11 mouse cellular contexts compared by ENCODE assay signal in the genomic region with DNA sequence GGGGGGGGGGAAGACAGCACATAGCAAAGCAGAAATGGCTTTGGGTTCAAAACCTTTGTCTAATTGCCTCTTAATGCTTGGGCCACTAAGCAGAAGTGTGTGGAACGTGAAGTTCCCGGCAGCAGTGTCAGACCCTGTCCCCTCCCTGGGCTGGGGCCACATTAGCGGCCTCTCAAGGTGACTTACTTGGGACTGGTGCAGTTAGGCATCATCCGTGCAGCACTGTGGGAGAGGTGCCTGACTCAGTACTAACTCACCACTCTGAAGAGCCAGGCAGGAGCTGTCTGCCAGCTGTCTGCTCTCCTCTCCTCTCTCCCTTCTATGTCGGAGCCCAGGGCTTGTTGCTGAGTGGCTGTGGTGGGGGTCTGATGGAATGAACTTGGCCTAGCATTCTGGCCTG. TPM values are rescaled to one million over a fixed set of nuclear protein-coding genes. Genes with fewer than 3 reads are reported as not detected.
DNase-seq lines count a peak whose midpoint lies in the region; ATAC-seq and TF ChIP-seq lines count a peak whose summit lies in the region.
"Had no signal": no experiment of that assay in that cellular context is flagged by ENCODE, and none has a peak within 500 bp of the region (broad histone marks: within the 10 kb centered on the region; RNA-seq: fewer than 3 reads in every experiment).

No protein-coding gene starts in this region.

- 0 out of 2 replicates have a peak, but pooled peaks cover 5% of the 10 kb centered on the region for H3K36me3 ChIP-seq in heart, embryonic 10.5 days
- H3K36me3 ChIP-seq in lung, embryonic 14.5 days (ENCODE audit: insufficient read depth), result 0 out of 2 replicates have a peak, but pooled peaks cover 3% of the 10 kb centered on the region
- peaks cover 22% of the 10 kb centered on the region for H3K36me3 ChIP-seq in limb, embryonic 10.5 days
- H3K36me3 ChIP-seq: forebrain, embryonic 15.5 days had no signal

- DNase-seq in adrenal gland, adult 18-20 months (ENCODE audit: low spot score in 2 of 2), result peak; percentile 22
- DNase-seq in adrenal gland, postnatal 25 days, result no peak
- peak; percentile 71 for DNase-seq in heart, embryonic 10.5 days (ENCODE audit: low spot score)
- no peak for DNase-seq in heart, postnatal 36 days
- peak; percentile 0 for DNase-seq in lung, embryonic 14.5 days
- DNase-seq in lung, postnatal 10 days, result no peak
- no peak for DNase-seq in limb, embryonic 10.5 days (ENCODE audit: low spot score)
- DNase-seq in spleen, adult 12 weeks (ENCODE audit: low spot score), result no peak
- DNase-seq: layer of hippocampus, adult 9-11 months; right cerebral cortex, postnatal 14 days had no signal

- H3K9ac ChIP-seq in lung, embryonic 14.5 days, result no peak overlapping the region
- H3K9ac ChIP-seq: forebrain, embryonic 15.5 days had no signal

- H3K4me3 ChIP-seq in heart, embryonic 10.5 days, result no peak overlapping the region
- H3K4me3 ChIP-seq in lung, embryonic 14.5 days (ENCODE audit: low read depth, low read length), result no peak overlapping the region
- no peak overlapping the region for H3K4me3 ChIP-seq in limb, embryonic 10.5 days
- H3K4me3 ChIP-seq: forebrain, embryonic 15.5 days had no signal

- H3K4me2 ChIP-seq in lung, embryonic 14.5 days, result no peak overlapping the region
- H3K4me2 ChIP-seq: forebrain, embryonic 15.5 days had no signal

- H3K27ac ChIP-seq in heart, embryonic 10.5 days, result peak overlapping the region; percentile 72
- no peak overlapping the region for H3K27ac ChIP-seq in lung, embryonic 14.5 days (ENCODE audit: low read depth)
- H3K27ac ChIP-seq in limb, embryonic 10.5 days, result 0 out of 2 replicates have a peak overlapping the region, but pooled peaks have one; percentile 2
- H3K27ac ChIP-seq: forebrain, embryonic 15.5 days had no signal

- no peak for ATAC-seq in lung, embryonic 14.5 days (ENCODE audit: insufficient read depth)
- ATAC-seq: forebrain, embryonic 15.5 days had no signal

- no peak for TF ChIP-seq CTCF in lung, embryonic 14.5 days (IDR thresholded peaks at IDR 0.05; ENCODE audit: low read depth)

- 51% methylated on average over 5 of the region's 5 CpGs for WGBS in heart, embryonic 10.5 days
- 80% methylated on average over 5 of the region's 5 CpGs for WGBS in lung, embryonic 14.5 days
- 81% methylated on average over 5 of the region's 5 CpGs for WGBS in limb, embryonic 10.5 days

- H3K9me3 ChIP-seq in heart, embryonic 10.5 days, result no peaks in the 10 kb centered on the region
- H3K9me3 ChIP-seq in lung, embryonic 14.5 days (ENCODE audit: low read depth, low read length), result no peaks in the 10 kb centered on the region
- H3K9me3 ChIP-seq in limb, embryonic 10.5 days (replicated peaks), result no peaks in the 10 kb centered on the region
- H3K9me3 ChIP-seq: forebrain, embryonic 15.5 days had no signal

- peaks cover 69% of the 10 kb centered on the region for H3K4me1 ChIP-seq in heart, embryonic 10.5 days
- H3K4me1 ChIP-seq in lung, embryonic 14.5 days (ENCODE audit: insufficient read depth), result peaks cover 8% of the 10 kb centered on the region
- peaks cover 77% of the 10 kb centered on the region for H3K4me1 ChIP-seq in limb, embryonic 10.5 days

- intact Hi-C loops in heart, postnatal 36 days (cut with DNase I), result loop anchor here (10.0 kb wide), 1 partner anchor 222 kb away; the partner anchor contains the start of gene Glce

- H3K27me3 ChIP-seq in heart, embryonic 10.5 days (ENCODE audit: insufficient read depth, poor library complexity, severe bottlenecking), result no peaks in the 10 kb centered on the region
- H3K27me3 ChIP-seq in lung, embryonic 14.5 days (ENCODE audit: insufficient read depth, low read length), result no peaks in the 10 kb centered on the region
- H3K27me3 ChIP-seq in limb, embryonic 10.5 days (ENCODE audit: low read depth, poor library complexity, severe bottlenecking), result no peaks in the 10 kb centered on the region
- H3K27me3 ChIP-seq: forebrain, embryonic 15.5 days had no signal

RNA-seq across cellular contexts. Expression of gene Anp32a, which starts 6.1 kb away (rescaled TPM):
- total RNA-seq in adrenal gland, adult 18-20 months (2021), result 100 to 1,000 TPM; 275 to 337 TPM
- 271 and 320 TPM in 2 replicates for total RNA-seq in adrenal gland, postnatal 25 days (2021)
- polyA plus RNA-seq in heart, embryonic 10.5 days (2016; fragmentation: Nextera tagmentation; extraction: Ambion mirVana), result 160 and 178 TPM in 2 replicates
- total RNA-seq in heart, postnatal 36 days (2021), result 100 to 1,000 TPM; 206 to 209 TPM
- 134 and 135 TPM in 2 replicates for polyA plus RNA-seq in lung, embryonic 14.5 days (2014; fragmentation: Nextera tagmentation; extraction: Ambion mirVana)
- polyA plus RNA-seq in limb, embryonic 10.5 days (2016; fragmentation: Nextera tagmentation; extraction: Ambion mirVana), result 240 and 246 TPM in 2 replicates

Comparison
In these comparisons a context has a peak if more than half of its experiments do, and no peak if none do; other contexts are left out.
1. DNase-seq: peak in adrenal gland, adult 18-20 months (2 of 2), heart, embryonic 10.5 days (single experiment) and lung, embryonic 14.5 days (single experiment); none in adrenal gland, postnatal 25 days (single experiment), heart, postnatal 36 days (0 of 2), lung, postnatal 10 days (single experiment), limb, embryonic 10.5 days (single experiment) and spleen, adult 12 weeks (single experiment).